ENCODE assay signal across 8 mouse cellular contexts in genomic region chr12:86091601-86092132, GRCm38 (mm10). TPM values are rescaled to one million over a fixed set of nuclear protein-coding genes. Genes with fewer than 3 reads are reported as not detected.
DNase-seq lines count a peak whose midpoint lies in the region; ATAC-seq and TF ChIP-seq lines count a peak whose summit lies in the region.
"Had no signal": no experiment of that assay in that cellular context is flagged by ENCODE, and none has a peak within 500 bp of the region (broad histone marks: within the 10 kb centered on the region; RNA-seq: fewer than 3 reads in every experiment).

No protein-coding gene starts in this region.

- peak; percentile 54 for DNase-seq in cerebellum, adult 11 months
- DNase-seq in cerebellum, adult 9-11 months: peak; percentile 76
- peak; percentile 22 for DNase-seq in limb, embryonic 14.5 days (ENCODE audit: low spot score)
- no peak for DNase-seq in stomach, postnatal 0 days (ENCODE audit: low spot score)
- DNase-seq in frontal cortex, postnatal 36 days (ENCODE audit: low spot score in 2 of 2): no peak
- no peak for DNase-seq in thymus, postnatal 4 days

- H3K4me1 ChIP-seq in heart, embryonic 14.5 days (ENCODE audit: control insufficient read depth in 2 of 2, insufficient read depth in 2 of 2, low read length in 2 of 2): peaks cover 22 to 34% of the 10 kb centered on the region in 2 experiments
- peaks cover 4% of the 10 kb centered on the region for H3K4me1 ChIP-seq in limb, embryonic 14.5 days (ENCODE audit: control insufficient read depth, insufficient read depth, low read length)
- no peaks in the 10 kb centered on the region for H3K4me1 ChIP-seq in stomach, postnatal 0 days (replicated peaks; ENCODE audit: control insufficient read depth, insufficient read depth)
- H3K4me1 ChIP-seq: stomach, embryonic 15.5 days had no signal

- no peak for TF ChIP-seq CTCF in stomach, postnatal 0 days (IDR thresholded peaks at IDR 0.05; ENCODE audit: low read depth)

- no peaks in the 10 kb centered on the region for H3K27me3 ChIP-seq in heart, embryonic 14.5 days (ENCODE audit: control insufficient read depth, insufficient read depth, low read length)
- no peaks in the 10 kb centered on the region for H3K27me3 ChIP-seq in limb, embryonic 14.5 days (ENCODE audit: control insufficient read depth, insufficient read depth, low read length)
- H3K27me3 ChIP-seq in stomach, postnatal 0 days (ENCODE audit: control insufficient read depth, insufficient read depth, low read length): no peaks in the 10 kb centered on the region

- TF ChIP-seq EP300 in stomach, postnatal 0 days (optimal IDR thresholded peaks at IDR 0.05): no peak

- peak overlapping the region; percentile 39 for H3K4me2 ChIP-seq in heart, embryonic 14.5 days (ENCODE audit: low read length)
- no peak overlapping the region for H3K4me2 ChIP-seq in limb, embryonic 14.5 days (replicated peaks; ENCODE audit: low read depth, low read length, severe bottlenecking)
- H3K4me2 ChIP-seq in stomach, postnatal 0 days (replicated peaks; ENCODE audit: low read depth): no peak overlapping the region
- H3K4me2 ChIP-seq: stomach, embryonic 15.5 days had no signal

- H3K9ac ChIP-seq in heart, embryonic 14.5 days (ENCODE audit: low read length): peak overlapping the region; percentile 58; the same call in 1 of the 2 replicates
- no peak overlapping the region for H3K9ac ChIP-seq in limb, embryonic 14.5 days (ENCODE audit: low read depth, low read length, severe bottlenecking)
- H3K9ac ChIP-seq in stomach, postnatal 0 days (ENCODE audit: low read length): no peak overlapping the region
- H3K9ac ChIP-seq: stomach, embryonic 15.5 days had no signal

- H3K27ac ChIP-seq in heart, embryonic 14.5 days (replicated peaks in 1 of 2; ENCODE audit: control insufficient read depth in 1 of 2, insufficient read depth in 1 of 2, low read depth in 2 of 2, low read length in 2 of 2): peak overlapping the region; percentile 73 to 89
- H3K27ac ChIP-seq in limb, embryonic 14.5 days (replicated peaks; ENCODE audit: low read depth, low read length): no peak overlapping the region
- H3K27ac ChIP-seq in stomach, postnatal 0 days (replicated peaks): no peak overlapping the region
- H3K27ac ChIP-seq: stomach, embryonic 15.5 days had no signal

- WGBS in heart, embryonic 14.5 days: 21% methylated on average over 18 of the region's 18 CpGs
- WGBS in limb, embryonic 14.5 days: 43% methylated on average over 18 of the region's 18 CpGs
- WGBS in stomach, postnatal 0 days: 63% methylated on average over 18 of the region's 18 CpGs

- peaks cover 34% of the 10 kb centered on the region for H3K36me3 ChIP-seq in heart, embryonic 14.5 days (ENCODE audit: control insufficient read depth, insufficient read depth, low read length)
- peaks cover 15% of the 10 kb centered on the region for H3K36me3 ChIP-seq in limb, embryonic 14.5 days (ENCODE audit: control insufficient read depth, insufficient read depth, low read length)
- H3K36me3 ChIP-seq in stomach, postnatal 0 days (ENCODE audit: control insufficient read depth, insufficient read depth, low read length): no peaks in the 10 kb centered on the region

- H3K4me3 ChIP-seq in heart, embryonic 14.5 days (ENCODE audit: control insufficient read depth in 1 of 2, insufficient read depth in 1 of 2, low read depth in 1 of 2, low read length in 2 of 2): 0 out of 4 replicates have a peak overlapping the region, but pooled peaks of 1 of the 2 experiments have one; percentile 4
- H3K4me3 ChIP-seq in limb, embryonic 14.5 days (replicated peaks; ENCODE audit: low read length): no peak overlapping the region
- no peak overlapping the region for H3K4me3 ChIP-seq in stomach, postnatal 0 days (ENCODE audit: low read depth, low read length)
- H3K4me3 ChIP-seq: stomach, embryonic 15.5 days had no signal

- no peak for TF ChIP-seq POLR2A in limb, embryonic 14.5 days (IDR thresholded peaks at IDR 0.05; ENCODE audit: borderline replicate concordance, extremely low read depth, insufficient read depth, insufficient read length)

- no peak for ATAC-seq in heart, embryonic 14.5 days (ENCODE audit: insufficient number of reproducible peaks, insufficient read depth, low FRiP score, low read depth)
- ATAC-seq in limb, embryonic 14.5 days (ENCODE audit: low FRiP score, low read depth): peak; percentile 66
- peak; percentile 33; the same call in 1 of the 2 replicates for ATAC-seq in stomach, postnatal 0 days (ENCODE audit: low FRiP score, low TSS enrichment)

- no peaks in the 10 kb centered on the region for H3K9me3 ChIP-seq in heart, embryonic 14.5 days (ENCODE audit: control insufficient read depth, low read length)
- no peaks in the 10 kb centered on the region for H3K9me3 ChIP-seq in limb, embryonic 14.5 days (ENCODE audit: control insufficient read depth, low read length)
- no peaks in the 10 kb centered on the region for H3K9me3 ChIP-seq in stomach, postnatal 0 days (ENCODE audit: control insufficient read depth, low read length)
- H3K9me3 ChIP-seq: stomach, embryonic 15.5 days had no signal

RNA-seq across cellular contexts. Expression of gene Ift43, which starts 9.3 kb away (rescaled TPM):
- polyA plus RNA-seq in heart, embryonic 14.5 days (2014; fragmentation: Nextera tagmentation; extraction: Ambion mirVana): 142 and 149 TPM in 2 replicates
- 41.2 and 48.7 TPM in 2 replicates for polyA plus RNA-seq in limb, embryonic 14.5 days (2012; rRNA removed)
- polyA plus RNA-seq in limb, embryonic 14.5 days (2014; fragmentation: Nextera tagmentation; extraction: Ambion mirVana): 75.5 and 84.1 TPM in 2 replicates
- 48.0 and 49.4 TPM in 2 replicates for polyA plus RNA-seq in stomach, postnatal 0 days (2015; fragmentation: Nextera tagmentation; extraction: Ambion mirVana)

RNA-seq across cellular contexts. Expression of gene Tgfb3, which starts 12.8 kb away (rescaled TPM):
- polyA plus RNA-seq in heart, embryonic 14.5 days (2014; fragmentation: Nextera tagmentation; extraction: Ambion mirVana): 14.7 and 15.1 TPM in 2 replicates
- 85.0 and 87.3 TPM in 2 replicates for polyA plus RNA-seq in limb, embryonic 14.5 days (2012; rRNA removed)
- 64.7 and 70.4 TPM in 2 replicates for polyA plus RNA-seq in limb, embryonic 14.5 days (2014; fragmentation: Nextera tagmentation; extraction: Ambion mirVana)
- polyA plus RNA-seq in stomach, postnatal 0 days (2015; fragmentation: Nextera tagmentation; extraction: Ambion mirVana): 9.4 and 9.5 TPM in 2 replicates

Comparison
In these comparisons a context has a peak if more than half of its experiments do, and no peak if none do; other contexts are left out.
1. DNase-seq: peak in cerebellum, adult 11 months (single experiment), cerebellum, adult 9-11 months (single experiment) and limb, embryonic 14.5 days (single experiment); none in stomach, postnatal 0 days (single experiment), frontal cortex, postnatal 36 days (0 of 2) and thymus, postnatal 4 days (single experiment).
2. H3K27ac ChIP-seq: peak in heart, embryonic 14.5 days (2 of 2); none in limb, embryonic 14.5 days (single experiment) and stomach, postnatal 0 days (single experiment).